Mouse (Mus musculus): ENCODE results near the gene Oprd1. TPM values are rescaled to one million over a fixed set of nuclear protein-coding genes. Genes with fewer than 3 reads are reported as not detected.

The Oprd1 gene
- polyA plus RNA-seq, 2 experiments, result 0.18 to 0.65 TPM

DNA sequence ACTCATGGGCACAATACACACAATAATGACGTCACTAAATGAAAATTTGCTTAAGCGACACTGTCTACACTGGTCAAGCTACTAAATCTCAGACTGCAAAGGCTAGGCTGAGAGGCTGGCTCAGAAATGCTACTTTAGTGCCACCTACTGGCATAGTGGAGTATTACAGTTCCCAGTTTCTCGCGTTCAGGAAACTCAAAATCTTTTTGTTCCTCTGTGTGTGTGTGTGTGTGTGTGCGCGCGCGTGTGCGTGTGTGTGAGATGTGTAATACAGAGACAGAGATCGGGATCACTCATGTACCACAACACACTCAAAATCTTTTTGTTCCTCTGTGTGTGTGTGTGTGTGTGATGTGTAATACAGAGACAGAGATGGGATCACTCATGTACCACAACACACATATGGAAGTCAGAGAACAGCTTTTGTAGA lies 34.4 kb upstream of the Oprd1 start:
- no peak overlapping the region for H3K27ac ChIP-seq (replicated peaks; ENCODE audit: low read depth, low read length)
- DNase-seq (ENCODE audit: low spot score), result peak; percentile 77
- WGBS, result 9% methylated on average over 10 of the region's 10 CpGs

DNA sequence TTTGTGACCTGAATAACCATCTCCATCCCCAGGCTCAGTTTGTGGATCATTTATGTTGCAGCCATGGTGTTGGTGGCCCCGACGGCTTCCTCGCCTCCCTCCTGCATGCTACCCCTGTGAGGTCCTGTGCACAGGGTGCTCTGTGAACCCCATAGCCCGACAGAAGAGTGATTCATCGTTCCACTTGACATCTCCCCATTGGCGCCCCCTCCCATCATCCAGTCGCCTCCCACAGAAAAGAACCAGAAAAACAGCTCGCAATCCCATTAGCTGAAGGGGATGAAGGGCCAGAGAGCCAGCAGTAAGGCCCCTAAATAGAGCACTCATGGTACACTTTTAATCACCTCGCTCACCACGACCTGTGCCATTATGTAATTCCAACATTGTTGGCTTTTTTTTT lies 32.2 kb upstream of the Oprd1 start:
- H3K4me3 ChIP-seq (replicated peaks; ENCODE audit: low read length), result no peak overlapping the region
- DNase-seq (ENCODE audit: low spot score), result no peak
- H3K27ac ChIP-seq (replicated peaks; ENCODE audit: low read depth, low read length), result no peak overlapping the region
- no peak for ATAC-seq (ENCODE audit: low FRiP score, low read depth)
- no peaks in the 10 kb centered on the region for H3K4me1 ChIP-seq (ENCODE audit: control insufficient read depth, insufficient read depth, low read length)
- H3K9ac ChIP-seq (ENCODE audit: low read depth, low read length, severe bottlenecking), result no peak overlapping the region
- no peak overlapping the region for H3K4me2 ChIP-seq (replicated peaks; ENCODE audit: low read depth, low read length, severe bottlenecking)
- WGBS, result 59% methylated on average over 10 of the region's 10 CpGs
- no peaks in the 10 kb centered on the region for H3K9me3 ChIP-seq (ENCODE audit: control insufficient read depth, low read length)
- H3K27me3 ChIP-seq (ENCODE audit: control insufficient read depth, insufficient read depth, low read length), result no peaks in the 10 kb centered on the region
- TF ChIP-seq POLR2A (IDR thresholded peaks at IDR 0.05; ENCODE audit: borderline replicate concordance, extremely low read depth, insufficient read depth, insufficient read length), result no peak
- peaks cover 5% of the 10 kb centered on the region for H3K36me3 ChIP-seq (ENCODE audit: control insufficient read depth, insufficient read depth, low read length)

More for the DNA sequence above, 34.4 kb upstream of the Oprd1 start:
- Histone ChIP-seq H3K36me3 (ENCODE audit: control insufficient read depth, insufficient read depth, low read length) (peaks cover 26% of the 10 kb centered on the region), H3K27me3 (ENCODE audit: control insufficient read depth, insufficient read depth, low read length) (no peaks in the 10 kb centered on the region), H3K4me2 (replicated peaks; ENCODE audit: low read depth, low read length, severe bottlenecking) (no peak overlapping the region), H3K9ac (ENCODE audit: low read depth, low read length, severe bottlenecking) (no peak overlapping the region), H3K4me3 (replicated peaks; ENCODE audit: low read length) (no peak overlapping the region), H3K4me1 (ENCODE audit: control insufficient read depth, insufficient read depth, low read length) (no peaks in the 10 kb centered on the region), H3K9me3 (ENCODE audit: control insufficient read depth, low read length) (no peaks in the 10 kb centered on the region)
- TF ChIP-seq POLR2A (IDR thresholded peaks at IDR 0.05; ENCODE audit: borderline replicate concordance, extremely low read depth, insufficient read depth, insufficient read length), result no peak
- peak; percentile 58; the same call in 1 of the 2 replicates for ATAC-seq (ENCODE audit: low FRiP score, low read depth)

DNA sequence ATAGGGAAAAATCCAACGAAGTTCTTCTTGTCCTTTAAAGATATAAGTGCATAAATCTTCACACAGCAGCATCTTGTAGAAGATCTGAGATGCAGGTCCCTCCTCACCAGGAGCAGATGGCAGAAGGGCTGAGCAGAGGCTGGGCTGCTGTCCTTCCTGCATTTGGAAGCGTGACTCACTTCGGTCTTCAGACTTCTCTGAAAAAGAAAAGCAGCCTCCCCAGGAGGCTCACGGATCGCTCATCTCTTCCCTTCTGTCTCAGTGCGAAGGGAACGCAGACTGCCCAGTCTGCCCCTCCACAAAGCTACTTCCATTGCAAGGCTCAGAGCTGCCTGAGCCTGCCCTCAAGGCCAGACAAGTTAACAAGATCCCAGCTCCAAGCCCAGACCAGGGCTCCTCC lies 26.6 kb upstream of the Oprd1 start:
- Histone ChIP-seq H3K9ac (ENCODE audit: low read depth, low read length, severe bottlenecking) (no peak overlapping the region), H3K27ac (replicated peaks; ENCODE audit: low read depth, low read length) (no peak overlapping the region), H3K9me3 (ENCODE audit: control insufficient read depth, low read length) (no peaks in the 10 kb centered on the region), H3K4me3 (replicated peaks; ENCODE audit: low read length) (no peak overlapping the region), H3K36me3 (ENCODE audit: control insufficient read depth, insufficient read depth, low read length) (no peaks in the 10 kb centered on the region), H3K4me2 (replicated peaks; ENCODE audit: low read depth, low read length, severe bottlenecking) (no peak overlapping the region), H3K27me3 (ENCODE audit: control insufficient read depth, insufficient read depth, low read length) (no peaks in the 10 kb centered on the region), H3K4me1 (ENCODE audit: control insufficient read depth, insufficient read depth, low read length) (no peaks in the 10 kb centered on the region; the same call in 1 of the 2 replicates)
- DNase-seq (ENCODE audit: low spot score) (no peak), ATAC-seq (ENCODE audit: low FRiP score, low read depth) (no peak)
- TF ChIP-seq POLR2A (IDR thresholded peaks at IDR 0.05; ENCODE audit: borderline replicate concordance, extremely low read depth, insufficient read depth, insufficient read length), result no peak
- 35% methylated on average over 7 of the region's 7 CpGs for whole genome bisulfite sequencing

- Histone ChIP-seq H3K9me3 (ENCODE audit: control insufficient read depth, low read length) (no peaks in the 10 kb centered on the region), H3K27me3 (ENCODE audit: control insufficient read depth, insufficient read depth, low read length) (no peaks in the 10 kb centered on the region), H3K4me3 (replicated peaks; ENCODE audit: low read length) (no peak overlapping the region), H3K4me2 (replicated peaks; ENCODE audit: low read depth, low read length, severe bottlenecking) (no peak overlapping the region), H3K4me1 (ENCODE audit: control insufficient read depth, insufficient read depth, low read length) (peaks cover 5% of the 10 kb centered on the region; the same call in 1 of the 2 replicates), H3K36me3 (ENCODE audit: control insufficient read depth, insufficient read depth, low read length) (no peaks in the 10 kb centered on the region), H3K9ac (ENCODE audit: low read depth, low read length, severe bottlenecking) (no peak overlapping the region), H3K27ac (replicated peaks; ENCODE audit: low read depth, low read length) (no peak overlapping the region)
- 84% methylated on average over 5 of the region's 5 CpGs for WGBS
- DNase-seq (ENCODE audit: low spot score) (no peak), ATAC-seq (ENCODE audit: low FRiP score, low read depth) (no peak)
- TF ChIP-seq POLR2A (IDR thresholded peaks at IDR 0.05; ENCODE audit: borderline replicate concordance, extremely low read depth, insufficient read depth, insufficient read length), result no peak
Observed at GRCm38 (mm10) chr4:132169761-132170160, 25.5 kb upstream of the Oprd1 start.

GRCm38 (mm10) chr4:132169271-132169670 lies 25.0 kb upstream of the Oprd1 start:
- DNase-seq (ENCODE audit: low spot score) (no peak), ATAC-seq (ENCODE audit: low FRiP score, low read depth) (no peak)
- Histone ChIP-seq H3K9ac (ENCODE audit: low read depth, low read length, severe bottlenecking) (no peak overlapping the region), H3K4me2 (replicated peaks; ENCODE audit: low read depth, low read length, severe bottlenecking) (no peak overlapping the region), H3K36me3 (ENCODE audit: control insufficient read depth, insufficient read depth, low read length) (no peaks in the 10 kb centered on the region), H3K27me3 (ENCODE audit: control insufficient read depth, insufficient read depth, low read length) (no peaks in the 10 kb centered on the region), H3K4me3 (replicated peaks; ENCODE audit: low read length) (no peak overlapping the region), H3K9me3 (ENCODE audit: control insufficient read depth, low read length) (no peaks in the 10 kb centered on the region), H3K27ac (replicated peaks; ENCODE audit: low read depth, low read length) (no peak overlapping the region), H3K4me1 (ENCODE audit: control insufficient read depth, insufficient read depth, low read length) (peaks cover 5% of the 10 kb centered on the region; the same call in 1 of the 2 replicates)
- WGBS, result 85% methylated on average over 3 of the region's 3 CpGs
- no peak for TF ChIP-seq POLR2A (IDR thresholded peaks at IDR 0.05; ENCODE audit: borderline replicate concordance, extremely low read depth, insufficient read depth, insufficient read length)

DNA sequence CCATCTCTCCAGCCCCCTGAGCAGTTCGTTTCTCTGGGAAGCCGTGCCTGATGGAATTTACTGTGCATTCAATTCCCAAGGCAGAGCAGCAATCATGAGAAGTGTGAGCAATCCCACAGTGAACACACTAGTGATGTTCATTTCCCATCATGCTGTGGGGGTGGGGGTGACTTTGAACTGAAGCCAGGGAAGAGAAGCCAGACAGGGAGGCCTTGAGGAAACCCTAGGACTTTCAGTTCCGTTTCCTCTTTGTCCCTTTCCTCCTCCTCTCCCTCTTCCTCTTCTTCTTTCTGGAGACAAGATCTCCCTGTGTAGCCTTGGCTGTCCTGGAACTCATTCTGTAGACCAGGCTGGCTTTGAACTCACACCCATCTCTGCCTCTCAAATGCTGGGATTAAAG lies 23.1 kb upstream of the Oprd1 start:
- no peak overlapping the region for H3K27ac ChIP-seq (replicated peaks; ENCODE audit: low read depth, low read length)
- H3K9me3 ChIP-seq (ENCODE audit: control insufficient read depth, low read length), result no peaks in the 10 kb centered on the region
- WGBS, result 83% methylated on average over 3 of the region's 3 CpGs
- no peaks in the 10 kb centered on the region for H3K27me3 ChIP-seq (ENCODE audit: control insufficient read depth, insufficient read depth, low read length)
- H3K4me3 ChIP-seq (replicated peaks; ENCODE audit: low read length), result no peak overlapping the region
- TF ChIP-seq POLR2A (IDR thresholded peaks at IDR 0.05; ENCODE audit: borderline replicate concordance, extremely low read depth, insufficient read depth, insufficient read length), result no peak
- H3K4me2 ChIP-seq (replicated peaks; ENCODE audit: low read depth, low read length, severe bottlenecking), result no peak overlapping the region
- H3K36me3 ChIP-seq (ENCODE audit: control insufficient read depth, insufficient read depth, low read length), result no peaks in the 10 kb centered on the region
- DNase-seq (ENCODE audit: low spot score), result no peak
- H3K4me1 ChIP-seq (ENCODE audit: control insufficient read depth, insufficient read depth, low read length), result peaks cover 5% of the 10 kb centered on the region; the same call in 1 of the 2 replicates
- no peak overlapping the region for H3K9ac ChIP-seq (ENCODE audit: low read depth, low read length, severe bottlenecking)
- no peak for ATAC-seq (ENCODE audit: low FRiP score, low read depth)

Data from limb, embryonic 14.5 days (tissue).